Mouse (Mus musculus) kidney, postnatal 14 days (tissue): ENCODE measurements around the gene Olfr813.
"Not testable (repeated sequence)": the region's sequence is repeated elsewhere in the genome, so short reads cannot be mapped to it uniquely, and the experiment has no call there.

Source experiments
- DNase-seq: peaks from one replicate; pipeline ENCODE4 v3.0.0; 2022; ENCODE audit warnings: mixed read lengths

Olfr813 gene

GRCm38 (mm10) chr10:129855067-129855466, at the start of gene Olfr813:
Gene Olfr813, plus strand, starts transcription at chr10:129855367.
- no peak for DNase-seq

GRCm38 (mm10) chr10:129845994-129846393, 9.2 kb upstream of the Olfr813 start, which contains the start of gene Olfr812:
Gene Olfr812, minus strand, starts transcription at chr10:129846094.
- no peak for DNase-seq

DNA sequence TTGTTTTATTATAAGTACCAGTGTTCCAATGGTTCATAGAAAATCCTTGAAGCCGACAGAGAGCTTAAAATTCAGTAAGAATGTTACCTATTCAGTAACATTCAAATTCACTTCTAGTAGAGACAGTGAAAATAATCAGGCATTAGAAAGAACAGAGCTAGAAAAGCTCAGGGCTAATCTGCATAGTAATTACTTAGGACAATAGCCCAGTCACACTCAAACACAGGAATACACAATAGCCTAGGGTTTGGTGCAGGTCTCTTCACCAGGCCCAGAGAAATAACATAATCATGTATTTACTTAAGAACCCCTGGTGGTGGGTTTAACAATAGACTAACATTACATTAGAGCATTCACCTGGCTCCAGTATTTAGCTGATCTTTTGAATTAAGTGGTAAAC, 7.8 kb upstream of the Olfr813 start:
- DNase-seq = no peak

DNA sequence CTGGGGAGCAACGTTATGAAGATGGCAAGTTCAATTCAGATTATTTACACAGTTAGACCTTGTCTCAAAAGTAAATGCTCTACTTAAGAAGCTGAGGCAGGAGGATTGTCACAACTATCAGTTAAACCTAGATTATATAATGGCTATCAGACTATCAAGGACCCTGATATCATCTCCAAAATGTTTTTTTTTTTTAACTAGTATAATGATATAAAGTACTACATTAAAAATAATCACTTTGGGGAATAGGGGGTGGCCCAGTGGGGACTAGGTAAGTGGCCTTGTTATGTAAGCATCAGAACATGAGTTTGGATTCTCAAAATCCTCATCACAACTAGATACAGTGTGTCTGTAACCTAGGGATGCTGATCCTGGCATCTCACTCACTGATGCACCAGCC, 24.6 kb downstream of the Olfr813 start, which contains the start of gene Olfr814:
Gene Olfr814, minus strand, starts transcription at position 101 of the 400 bp plus-strand sequence.
- DNase-seq = not testable (repeated sequence)

GRCm38 (mm10) chr10:129885496-129885895, 30.3 kb downstream of the Olfr813 start:
- not testable (repeated sequence) for DNase-seq

GRCm38 (mm10) chr10:129885934-129886333, 30.8 kb downstream of the Olfr813 start:
- DNase-seq = no peak

- DNase-seq = not testable (repeated sequence)
Measured at GRCm38 (mm10) chr10:129905767-129906166, 50.6 kb downstream of the Olfr813 start, which contains the start of gene Olfr815. Gene Olfr815, minus strand, starts transcription at chr10:129905867.
